Mouse (Mus musculus): ENCODE measurements around the gene Atf2.

- TF ChIP-seq CTCF (IDR thresholded peaks at IDR 0.05; ENCODE audit: low read depth, low read length), result peak; percentile 37
- TF ChIP-seq GATA1 (IDR thresholded peaks at IDR 0.05; ENCODE audit: borderline replicate concordance, low read length), result no peak
- no peak for TF ChIP-seq TAL1 (conservative IDR thresholded peaks at IDR 0.05; ENCODE audit: low read depth, low read length)
- no peak for TF ChIP-seq POLR2AphosphoS5 (IDR thresholded peaks at IDR 0.05; ENCODE audit: insufficient replicate concordance, low read depth, low read length)
- no peak for TF ChIP-seq GATA2 (IDR thresholded peaks at IDR 0.05; ENCODE audit: borderline replicate concordance, low read depth, low read length)
Measured at GRCm38 (mm10) chr2:73867764-73868487, 24.5 kb downstream of the Atf2 start.
